Mouse (Mus musculus): ENCODE measurements at regions not wholly inside any gene's neighbourhood (a gene's known extent, or its start where the extent isn't known, plus 50 kb on each side); places are given as distances from the start of the nearest gene placed in this dataset.

GRCm38 (mm10) chr19:28732998-28733397 lies 53.1 kb upstream of the Glis3 start:
- Histone ChIP-seq H3K27ac (ENCODE audit: insufficient read depth, low read length) (no peak overlapping the region), H3K4me1 (ENCODE audit: control insufficient read depth, insufficient read depth, low read length) (no peaks in the 10 kb centered on the region), H3K4me3 (ENCODE audit: insufficient read depth, low read length) (no peak overlapping the region)
- no peak for TF ChIP-seq POLR2A (IDR thresholded peaks at IDR 0.05; ENCODE audit: low read depth, low read length)
- TF ChIP-seq CTCF (IDR thresholded peaks at IDR 0.05; ENCODE audit: borderline replicate concordance, insufficient read depth, low read length) = no peak

GRCm38 (mm10) chr19:28733781-28734180 lies 53.9 kb upstream of the Glis3 start:
- Histone ChIP-seq H3K4me1 (ENCODE audit: control insufficient read depth, insufficient read depth, low read length) (no peaks in the 10 kb centered on the region), H3K4me3 (ENCODE audit: insufficient read depth, low read length) (no peak overlapping the region), H3K27ac (ENCODE audit: insufficient read depth, low read length) (no peak overlapping the region)
- TF ChIP-seq CTCF (IDR thresholded peaks at IDR 0.05; ENCODE audit: borderline replicate concordance, insufficient read depth, low read length) (no peak), POLR2A (IDR thresholded peaks at IDR 0.05; ENCODE audit: low read depth, low read length) (no peak)

- TF ChIP-seq POLR2A (IDR thresholded peaks at IDR 0.05; ENCODE audit: low read depth, low read length) (no peak), CTCF (IDR thresholded peaks at IDR 0.05; ENCODE audit: borderline replicate concordance, insufficient read depth, low read length) (no peak)
- Histone ChIP-seq H3K4me3 (ENCODE audit: insufficient read depth, low read length) (no peak overlapping the region), H3K27ac (ENCODE audit: insufficient read depth, low read length) (peak overlapping the region; percentile 21; the same call in 1 of the 2 replicates), H3K4me1 (ENCODE audit: control insufficient read depth, insufficient read depth, low read length) (no peaks in the 10 kb centered on the region)
These were observed 63.4 kb upstream of the Glis3 start for GRCm38 (mm10) chr19:28743176-28743793.

- H3K27ac ChIP-seq (ENCODE audit: insufficient read depth, low read length) = no peak overlapping the region
- no peak overlapping the region for H3K4me3 ChIP-seq (ENCODE audit: insufficient read depth, low read length)
- H3K4me1 ChIP-seq (ENCODE audit: control insufficient read depth, insufficient read depth, low read length) = no peaks in the 10 kb centered on the region
- TF ChIP-seq CTCF (IDR thresholded peaks at IDR 0.05; ENCODE audit: borderline replicate concordance, insufficient read depth, low read length) = no peak
- no peak for TF ChIP-seq POLR2A (IDR thresholded peaks at IDR 0.05; ENCODE audit: low read depth, low read length)
These were observed 65.2 kb upstream of the Glis3 start for GRCm38 (mm10) chr19:28745105-28745504.

- Histone ChIP-seq H3K4me1 (ENCODE audit: control insufficient read depth, insufficient read depth, low read length) (no peaks in the 10 kb centered on the region), H3K27ac (ENCODE audit: insufficient read depth, low read length) (no peak overlapping the region), H3K4me3 (ENCODE audit: insufficient read depth, low read length) (no peak overlapping the region)
- TF ChIP-seq CTCF (IDR thresholded peaks at IDR 0.05; ENCODE audit: borderline replicate concordance, insufficient read depth, low read length) (no peak), POLR2A (IDR thresholded peaks at IDR 0.05; ENCODE audit: low read depth, low read length) (no peak)
These were observed 65.7 kb upstream of the Glis3 start for GRCm38 (mm10) chr19:28745534-28745933.

GRCm38 (mm10) chr19:28751091-28751490 lies 71.2 kb upstream of the Glis3 start:
- no peak for TF ChIP-seq CTCF (IDR thresholded peaks at IDR 0.05; ENCODE audit: borderline replicate concordance, insufficient read depth, low read length)
- no peak overlapping the region for H3K4me3 ChIP-seq (ENCODE audit: insufficient read depth, low read length)
- H3K27ac ChIP-seq (ENCODE audit: insufficient read depth, low read length) = no peak overlapping the region
- no peaks in the 10 kb centered on the region for H3K4me1 ChIP-seq (ENCODE audit: control insufficient read depth, insufficient read depth, low read length)

GRCm38 (mm10) chr19:28758854-28759253 lies 76.0 kb upstream of the Slc1a1 start:
- no peak overlapping the region for H3K27ac ChIP-seq (ENCODE audit: insufficient read depth, low read length)
- H3K4me3 ChIP-seq (ENCODE audit: insufficient read depth, low read length) = no peak overlapping the region
- no peak for TF ChIP-seq POLR2A (IDR thresholded peaks at IDR 0.05; ENCODE audit: low read depth, low read length)
- peak; percentile 45; the same call in 1 of the 2 replicates for TF ChIP-seq CTCF (IDR thresholded peaks at IDR 0.05; ENCODE audit: borderline replicate concordance, insufficient read depth, low read length)
- H3K4me1 ChIP-seq (ENCODE audit: control insufficient read depth, insufficient read depth, low read length) = no peaks in the 10 kb centered on the region

GRCm38 (mm10) chr19:28764795-28765360 lies 70.0 kb upstream of the Slc1a1 start:
- no peak overlapping the region for H3K4me3 ChIP-seq (ENCODE audit: insufficient read depth, low read length)
- H3K27ac ChIP-seq (ENCODE audit: insufficient read depth, low read length) = no peak overlapping the region
- no peak for TF ChIP-seq POLR2A (IDR thresholded peaks at IDR 0.05; ENCODE audit: low read depth, low read length)
- no peak for TF ChIP-seq CTCF (IDR thresholded peaks at IDR 0.05; ENCODE audit: borderline replicate concordance, insufficient read depth, low read length)
- H3K4me1 ChIP-seq (ENCODE audit: control insufficient read depth, insufficient read depth, low read length) = no peaks in the 10 kb centered on the region

- Histone ChIP-seq H3K4me1 (ENCODE audit: control insufficient read depth, insufficient read depth, low read length) (no peaks in the 10 kb centered on the region), H3K27ac (ENCODE audit: insufficient read depth, low read length) (no peak overlapping the region), H3K4me3 (ENCODE audit: insufficient read depth, low read length) (no peak overlapping the region)
- no peak for TF ChIP-seq POLR2A (IDR thresholded peaks at IDR 0.05; ENCODE audit: low read depth, low read length)
- no peak for TF ChIP-seq CTCF (IDR thresholded peaks at IDR 0.05; ENCODE audit: borderline replicate concordance, insufficient read depth, low read length)
These were observed 66.6 kb upstream of the Slc1a1 start for GRCm38 (mm10) chr19:28768218-28768617.

- H3K4me3 ChIP-seq (ENCODE audit: insufficient read depth, low read length) = no peak overlapping the region
- no peaks in the 10 kb centered on the region for H3K4me1 ChIP-seq (ENCODE audit: control insufficient read depth, insufficient read depth, low read length)
- H3K27ac ChIP-seq (ENCODE audit: insufficient read depth, low read length) = no peak overlapping the region
- TF ChIP-seq CTCF (IDR thresholded peaks at IDR 0.05; ENCODE audit: borderline replicate concordance, insufficient read depth, low read length) (no peak), POLR2A (IDR thresholded peaks at IDR 0.05; ENCODE audit: low read depth, low read length) (no peak)
These were observed 64.4 kb upstream of the Slc1a1 start for GRCm38 (mm10) chr19:28770419-28770818.

All from embryonic fibroblast, embryonic 13.5 days (primary cell).